11 mouse cellular contexts compared by ENCODE assay signal in genomic region chr2:75637361-75637760, GRCm38 (mm10).
"Had no signal": no experiment of that assay in that cellular context is flagged by ENCODE, and none has a peak within 500 bp of the region (broad histone marks: within the 10 kb centered on the region; RNA-seq: fewer than 3 reads in every experiment).

No protein-coding gene starts in this region.

- H3K4me2 ChIP-seq: limb, embryonic 15.5 days; liver, embryonic 15.5 days; midbrain, embryonic 11.5 days; midbrain, embryonic 15.5 days; neural tube, embryonic 13.5 days; stomach, embryonic 15.5 days had no signal

- H3K9ac ChIP-seq: limb, embryonic 15.5 days; liver, embryonic 15.5 days; midbrain, embryonic 15.5 days; neural tube, embryonic 13.5 days; stomach, embryonic 15.5 days had no signal

- DNase-seq: layer of hippocampus, adult 9-11 months; layer of hippocampus, postnatal 36 days; retina, postnatal 1 day had no signal

- H3K4me3 ChIP-seq: limb, embryonic 15.5 days; liver, embryonic 15.5 days; midbrain, embryonic 15.5 days; neural tube, embryonic 13.5 days; stomach, embryonic 15.5 days had no signal

- H3K27ac ChIP-seq: limb, embryonic 15.5 days; midbrain, embryonic 15.5 days; neural tube, embryonic 13.5 days; stomach, embryonic 15.5 days had no signal

- H3K36me3 ChIP-seq: limb, embryonic 15.5 days; liver, embryonic 15.5 days; midbrain, embryonic 15.5 days; neural tube, embryonic 13.5 days; stomach, embryonic 15.5 days had no signal

- H3K9me3 ChIP-seq: limb, embryonic 15.5 days; liver, embryonic 15.5 days; megakaryocyte, embryonic 14.5 days; midbrain, embryonic 15.5 days; neural tube, embryonic 13.5 days; stomach, embryonic 15.5 days had no signal

- H3K4me1 ChIP-seq: midbrain, embryonic 15.5 days; neural tube, embryonic 13.5 days had no signal

- ATAC-seq: hindbrain, embryonic 16.5 days; midbrain, embryonic 15.5 days had no signal

- H3K27me3 ChIP-seq: limb, embryonic 15.5 days; liver, embryonic 15.5 days; megakaryocyte, embryonic 14.5 days; midbrain, embryonic 15.5 days; neural tube, embryonic 13.5 days; stomach, embryonic 15.5 days had no signal
